Mouse (Mus musculus) heart, embryonic 11.5 days (tissue): ENCODE measurements around the gene Zfp558. TPM values are rescaled to one million over a fixed set of nuclear protein-coding genes. Genes with fewer than 3 reads are reported as not detected.

ENCODE experiments used
- microRNA-seq: library from miRNA; unstranded; fragments of <30 nt; microRNA quantifications from one replicate; pipeline ENCODE4, GENCODE M21; 2016; ENCODE audit warnings: borderline number of aligned reads
- polyA plus RNA-seq: library from polyadenylated mRNA; unstranded; fragments of >200 nt; fragmentation: Nextera tagmentation; extraction: Ambion mirVana; gene quantifications from 2 replicates; pipeline ENCODE4 v1.2.1, GENCODE M21; 2014

The Zfp558 gene
- polyA plus RNA-seq, 1 experiment from 2014 or later, result 3.0 TPM

Small RNAs within 50 kb of the gene (microRNA-seq; reads per million reads assigned to microRNA genes)
- gene Gm22854, result not detected

Other genes with a start within 250 kb of the Zfp558 start
- gene Chordc1, start 186.1 kb downstream of the Zfp558 start, polyA plus RNA-seq, result 83.5 and 85.5 TPM in 2 replicates
- 1.7 and 2.0 TPM in 2 replicates for gene Naalad2, start 75.3 kb downstream of the Zfp558 start, polyA plus RNA-seq
- not detected in 2 replicates for gene Ubtfl1, start 73.8 kb downstream of the Zfp558 start, polyA plus RNA-seq
- gene Mbd3l2, start 47.6 kb downstream of the Zfp558 start, polyA plus RNA-seq, result not detected in 2 replicates
- gene Mbd3l1, start 91 bp upstream of the Zfp558 start, polyA plus RNA-seq, result not detected in 2 replicates
- gene Muc16, start 196.3 kb upstream of the Zfp558 start, polyA plus RNA-seq, result 1.0 and 2.4 TPM in 2 replicates